Mouse (Mus musculus) lung, embryonic 14.5 days (tissue): ENCODE results near the gene Cnpy3. TPM values are rescaled to one million over a fixed set of nuclear protein-coding genes. Genes with fewer than 3 reads are reported as not detected.

Source experiments
- ATAC-seq: fragments of 200-750 bp; cut with Nextera tagmentation; 2 replicates; pipeline ENCODE4 v1.8.0; 2017; ENCODE audit warnings: mild to moderate bottlenecking, moderate TSS enrichment, moderate library complexity; ENCODE audit not compliant: insufficient read depth
- DNase-seq: peaks from one replicate; pipeline ENCODE4 v3.0.0-alpha.2; 2015
- H3K27ac ChIP-seq: fragments of 300-500 bp; sonication (generic); 2 replicates; pipeline ENCODE4 v1.5.1; 2014; ENCODE audit warnings: low read depth, mild to moderate bottlenecking, moderate library complexity
- H3K27me3 ChIP-seq: fragments of 300-500 bp; sonication (generic); 2 replicates; pipeline ENCODE4 v1.6.1; 2014; ENCODE audit warnings: low read length, control low read depth; ENCODE audit not compliant: insufficient read depth
- H3K36me3 ChIP-seq: fragments of 300-500 bp; sonication (generic); 2 replicates; pipeline ENCODE4 v1.6.1; 2014; ENCODE audit warnings: control low read depth; ENCODE audit not compliant: insufficient read depth
- H3K4me1 ChIP-seq: fragments of 300-500 bp; sonication (generic); 2 replicates; pipeline ENCODE4 v1.6.1; 2014; ENCODE audit warnings: antibody characterized with exemption, control low read depth; ENCODE audit not compliant: insufficient read depth
- H3K4me2 ChIP-seq: fragments of 300-500 bp; sonication (generic); 2 replicates; pipeline ENCODE4 v1.6.1; 2014; ENCODE audit warnings: mild to moderate bottlenecking
- H3K4me3 ChIP-seq: fragments of 300-500 bp; sonication (generic); 2 replicates; pipeline ENCODE4 v1.5.1; 2014; ENCODE audit warnings: low read depth, low read length
- H3K9ac ChIP-seq: fragments of 300-500 bp; sonication (generic); 2 replicates; pipeline ENCODE4 v1.6.1; 2014
- H3K9me3 ChIP-seq: fragments of 300-500 bp; sonication (generic); 2 replicates; pipeline ENCODE4 v1.6.1; 2016; ENCODE audit warnings: low read depth, low read length, control low read depth
- CTCF ChIP-seq: IDR thresholded peaks from 2 replicates; pipeline ENCODE4 v1.5.1; 2016; ENCODE audit warnings: antibody characterized with exemption, low read depth
- WGBS: fragments of 180-500 bp; shearing (Covaris S2); extraction: QIAGEN DNeasy Blood & Tissue Kit; methylation state at CpG from one replicate; pipeline ENCODE4 v1.1.7; 2014; 5-methylcytosine and 5-hydroxymethylcytosine counted together
- polyA plus RNA-seq: library from polyadenylated mRNA; unstranded; fragments of >200 nt; fragmentation: Nextera tagmentation; extraction: Ambion mirVana; gene quantifications from 2 replicates; pipeline ENCODE4 v1.2.1, GENCODE M21; 2014

Gene Cnpy3
- polyA plus RNA-seq, 1 experiment from 2014 or later = 79.3 TPM

- Histone ChIP-seq H3K4me2 (no peak overlapping the region), H3K36me3 (peaks cover 26% of the 10 kb centered on the region), H3K4me1 (peaks cover 10% of the 10 kb centered on the region; the same call in 1 of the 2 replicates), H3K4me3 (no peak overlapping the region), H3K9ac (no peak overlapping the region), H3K27me3 (no peaks in the 10 kb centered on the region), H3K27ac (no peak overlapping the region), H3K9me3 (no peaks in the 10 kb centered on the region)
- DNase-seq (no peak), ATAC-seq (no peak)
- WGBS = 93% methylated on average over 3 of the region's 3 CpGs
- TF ChIP-seq CTCF = no peak
Observed at GRCm38 (mm10) chr17:46699912-46700311, 52.1 kb downstream of the Cnpy3 start.

- TF ChIP-seq CTCF = no peak
- Histone ChIP-seq H3K4me1 (peaks cover 10% of the 10 kb centered on the region; the same call in 1 of the 2 replicates), H3K9me3 (no peaks in the 10 kb centered on the region), H3K4me2 (no peak overlapping the region), H3K9ac (no peak overlapping the region), H3K27ac (no peak overlapping the region), H3K4me3 (no peak overlapping the region), H3K36me3 (peaks cover 26% of the 10 kb centered on the region), H3K27me3 (no peaks in the 10 kb centered on the region)
- DNase-seq = no peak
- no peak for ATAC-seq
- 81% methylated on average over 5 of the region's 5 CpGs for WGBS
Observed at GRCm38 (mm10) chr17:46699245-46699644, 52.8 kb downstream of the Cnpy3 start.

- H3K4me1 ChIP-seq = peaks cover 4% of the 10 kb centered on the region; the same call in 1 of the 2 replicates
- no peaks in the 10 kb centered on the region for H3K27me3 ChIP-seq
- H3K9me3 ChIP-seq = no peaks in the 10 kb centered on the region
- DNase-seq = no peak
- TF ChIP-seq CTCF = no peak
- 85% methylated on average over 6 of the region's 6 CpGs for WGBS
- H3K9ac ChIP-seq = no peak overlapping the region
- no peak overlapping the region for H3K4me2 ChIP-seq
- no peak overlapping the region for H3K4me3 ChIP-seq
- no peak overlapping the region for H3K27ac ChIP-seq
- H3K36me3 ChIP-seq = peaks cover 26% of the 10 kb centered on the region
- no peak for ATAC-seq
Observed at GRCm38 (mm10) chr17:46698515-46698914, 53.5 kb downstream of the Cnpy3 start.

- H3K4me1 ChIP-seq = no peaks in the 10 kb centered on the region
- no peak overlapping the region for H3K27ac ChIP-seq
- ATAC-seq = no peak
- WGBS = 52% methylated on average over 1 of the region's 1 CpGs
- H3K4me3 ChIP-seq = no peak overlapping the region
- no peak for DNase-seq
- no peak for TF ChIP-seq CTCF
- H3K9me3 ChIP-seq = no peaks in the 10 kb centered on the region
- no peak overlapping the region for H3K9ac ChIP-seq
- no peaks in the 10 kb centered on the region for H3K27me3 ChIP-seq
- no peak overlapping the region for H3K4me2 ChIP-seq
- H3K36me3 ChIP-seq = peaks cover 41% of the 10 kb centered on the region
Observed at GRCm38 (mm10) chr17:46694517-46695063, 57.4 kb downstream of the Cnpy3 start.

- no peak for TF ChIP-seq CTCF
Observed at GRCm38 (mm10) chr17:46691390-46691789, 60.6 kb downstream of the Cnpy3 start.

GRCm38 (mm10) chr17:46690665-46691064, 61.3 kb downstream of the Cnpy3 start:
- Histone ChIP-seq H3K9me3 (no peaks in the 10 kb centered on the region), H3K4me2 (no peak overlapping the region), H3K4me1 (no peaks in the 10 kb centered on the region), H3K36me3 (peaks cover 52% of the 10 kb centered on the region), H3K9ac (no peak overlapping the region), H3K27ac (no peak overlapping the region), H3K27me3 (no peaks in the 10 kb centered on the region), H3K4me3 (no peak overlapping the region)
- DNase-seq (no peak), ATAC-seq (no peak)
- WGBS = 80% methylated on average over 12 of the region's 12 CpGs
- TF ChIP-seq CTCF = no peak

More at GRCm38 (mm10) chr17:46691390-46691789, 60.6 kb downstream of the Cnpy3 start:
- ATAC-seq (no peak), DNase-seq (no peak)
- peaks cover 47% of the 10 kb centered on the region for H3K36me3 ChIP-seq
- 88% methylated on average over 2 of the region's 2 CpGs for WGBS
- no peaks in the 10 kb centered on the region for H3K9me3 ChIP-seq
- H3K4me3 ChIP-seq = no peak overlapping the region
- no peak overlapping the region for H3K9ac ChIP-seq
- H3K27ac ChIP-seq = no peak overlapping the region
- H3K27me3 ChIP-seq = no peaks in the 10 kb centered on the region
- no peak overlapping the region for H3K4me2 ChIP-seq
- no peaks in the 10 kb centered on the region for H3K4me1 ChIP-seq

GRCm38 (mm10) chr17:46685913-46686312, 66.1 kb downstream of the Cnpy3 start:
- no peak for TF ChIP-seq CTCF

More at GRCm38 (mm10) chr17:46685913-46686312, 66.1 kb downstream of the Cnpy3 start:
- no peaks in the 10 kb centered on the region for H3K27me3 ChIP-seq
- no peak overlapping the region for H3K4me2 ChIP-seq
- H3K9ac ChIP-seq = no peak overlapping the region
- H3K36me3 ChIP-seq = peaks cover 67% of the 10 kb centered on the region
- H3K9me3 ChIP-seq = no peaks in the 10 kb centered on the region
- no peak overlapping the region for H3K27ac ChIP-seq
- H3K4me3 ChIP-seq = no peak overlapping the region
- DNase-seq (no peak), ATAC-seq (no peak)
- peaks cover 7% of the 10 kb centered on the region; the same call in 1 of the 2 replicates for H3K4me1 ChIP-seq
- WGBS = 91% methylated on average over 6 of the region's 6 CpGs

Other genes starting within 250 kb of the Cnpy3 start
- 2.8 and 2.9 TPM in 2 replicates for gene Cul9, start 205.8 kb downstream of the Cnpy3 start, polyA plus RNA-seq
- 11.4 and 15.1 TPM in 2 replicates for gene Srf, start 196.0 kb downstream of the Cnpy3 start, polyA plus RNA-seq
- gene Ptk7, start 122.7 kb downstream of the Cnpy3 start, polyA plus RNA-seq = 79.5 and 99.3 TPM in 2 replicates
- gene Klc4, start 106.2 kb downstream of the Cnpy3 start, polyA plus RNA-seq = 20.2 and 21.4 TPM in 2 replicates
- 113 and 114 TPM in 2 replicates for gene Mrpl2, start 106.0 kb downstream of the Cnpy3 start, polyA plus RNA-seq
- 36.6 TPM in 2 replicates for gene Cul7, start 101.9 kb downstream of the Cnpy3 start, polyA plus RNA-seq
- gene Rrp36, start 77.9 kb downstream of the Cnpy3 start, polyA plus RNA-seq = 47.6 and 48.5 TPM in 2 replicates
- gene Mea1, start 73.4 kb downstream of the Cnpy3 start, polyA plus RNA-seq = 123 and 131 TPM in 2 replicates
- 108 and 111 TPM in 2 replicates for gene Klhdc3, start 71.3 kb downstream of the Cnpy3 start, polyA plus RNA-seq
- gene Ppp2r5d, start 47.1 kb downstream of the Cnpy3 start, polyA plus RNA-seq = 97.6 and 104 TPM in 2 replicates
- gene Pex6, start 40.8 kb downstream of the Cnpy3 start, polyA plus RNA-seq = 23.0 and 25.7 TPM in 2 replicates
- 0.77 and 1.5 TPM in 2 replicates for gene Gnmt, start 23.0 kb downstream of the Cnpy3 start, polyA plus RNA-seq
- gene Ptcra, start 11.5 kb upstream of the Cnpy3 start, polyA plus RNA-seq = 0.24 and 0.37 TPM in 2 replicates
- gene 2310039H08Rik, start 20.4 kb upstream of the Cnpy3 start, polyA plus RNA-seq = 58.2 and 64.7 TPM in 2 replicates
- gene Rpl7l1, start 30.5 kb upstream of the Cnpy3 start, polyA plus RNA-seq = 169 and 171 TPM in 2 replicates
- 4.7 and 6.5 TPM in 2 replicates for gene Bicral, start 106.3 kb upstream of the Cnpy3 start, polyA plus RNA-seq
- gene Tbcc, start 138.5 kb upstream of the Cnpy3 start, polyA plus RNA-seq = 58.5 and 61.2 TPM in 2 replicates
- not detected in 2 replicates for gene Prph2, start 158.2 kb upstream of the Cnpy3 start, polyA plus RNA-seq